Mouse (Mus musculus): ENCODE measurements around the gene Tnf. TPM values are rescaled to one million over a fixed set of nuclear protein-coding genes. Genes with fewer than 3 reads are reported as not detected.

Tnf gene
- not detected in 2 replicates for polyA plus RNA-seq (2014; fragmentation: Nextera tagmentation; extraction: Ambion mirVana)

DNA sequence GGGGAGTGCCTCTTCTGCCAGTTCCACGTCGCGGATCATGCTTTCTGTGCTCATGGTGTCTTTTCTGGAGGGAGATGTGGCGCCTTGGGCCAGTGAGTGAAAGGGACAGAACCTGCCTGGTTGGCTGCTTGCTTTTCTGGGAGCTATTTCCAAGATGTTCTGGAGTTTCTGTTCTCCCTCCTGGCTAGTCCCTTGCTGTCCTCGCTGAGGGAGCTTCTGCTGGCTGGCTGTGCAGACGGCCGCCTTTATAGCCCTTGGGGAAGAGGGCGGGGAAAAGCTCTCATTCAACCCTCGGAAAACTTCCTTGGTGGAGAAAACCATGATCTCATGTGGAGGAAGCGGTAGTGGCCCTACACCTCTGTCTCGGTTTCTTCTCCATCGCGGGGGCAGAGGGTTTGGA, at the start of gene Tnf:
Gene Tnf (minus strand): TSS at position 221 of the 400 bp plus-strand sequence.
- 44% methylated on average over 13 of the region's 13 CpGs for WGBS
- H3K4me1 ChIP-seq (ENCODE audit: control insufficient read depth, insufficient read depth, low read length): no peaks in the 10 kb centered on the region
- ATAC-seq (replicated peaks; ENCODE audit: insufficient number of reproducible peaks, low FRiP score, low TSS enrichment, low read depth) (no peak), DNase-seq (ENCODE audit: low spot score) (no peak)
- no peak within 1 kb of the TSS for H3K4me3 ChIP-seq (ENCODE audit: low read depth, low read length)
- H3K9me3 ChIP-seq (replicated peaks; ENCODE audit: control insufficient read depth, low read length): no peaks in the 10 kb centered on the region
- H3K36me3 ChIP-seq (replicated peaks; ENCODE audit: control insufficient read depth, insufficient read depth, low read depth, low read length): no peaks in the 10 kb centered on the region
- no peak within 1 kb of the TSS for H3K4me2 ChIP-seq (ENCODE audit: low read depth, low read length)
- peak within 1 kb of the TSS; percentile 18; the same call in 1 of the 2 replicates for H3K9ac ChIP-seq (replicated peaks; ENCODE audit: low read length)
- no peak within 1 kb of the TSS for H3K27ac ChIP-seq (replicated peaks; ENCODE audit: low read depth, low read length)
- H3K27me3 ChIP-seq (ENCODE audit: control insufficient read depth, insufficient read depth, low read length): peaks cover 8% of the 10 kb centered on the region

DNA sequence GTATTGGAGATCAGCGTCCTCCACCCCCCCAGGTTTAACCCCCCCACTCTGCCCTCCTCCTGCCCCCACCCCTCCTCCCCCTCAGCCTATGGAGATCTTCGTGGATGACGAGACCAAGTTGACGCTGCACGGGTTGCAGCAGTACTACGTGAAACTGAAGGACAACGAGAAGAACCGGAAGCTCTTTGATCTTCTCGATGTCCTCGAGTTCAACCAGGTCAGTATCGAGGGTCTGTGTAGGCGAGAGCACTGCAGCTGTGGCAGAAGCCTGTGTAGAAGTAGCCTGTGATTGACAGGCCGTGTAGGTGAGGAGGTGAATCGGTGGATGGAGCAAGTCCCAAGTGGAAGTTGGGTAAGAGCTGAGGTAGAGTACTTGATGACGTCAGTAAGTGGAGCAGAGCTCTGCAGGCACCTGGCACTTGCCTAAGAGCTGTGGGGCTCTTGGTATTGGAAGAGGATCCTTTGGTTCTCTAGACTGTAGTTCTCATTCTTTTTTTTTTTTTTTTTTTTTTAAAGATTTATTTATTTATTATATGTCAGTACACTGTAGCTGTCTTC, 49.4 kb upstream of the Tnf start:
- Histone ChIP-seq H3K9ac (replicated peaks; ENCODE audit: low read length) (no peak overlapping the region), H3K4me3 (ENCODE audit: low read depth, low read length) (no peak overlapping the region), H3K9me3 (replicated peaks; ENCODE audit: control insufficient read depth, low read length) (no peaks in the 10 kb centered on the region), H3K27me3 (ENCODE audit: control insufficient read depth, insufficient read depth, low read length) (no peaks in the 10 kb centered on the region), H3K4me2 (ENCODE audit: low read depth, low read length) (no peak overlapping the region), H3K4me1 (ENCODE audit: control insufficient read depth, insufficient read depth, low read length) (no peaks in the 10 kb centered on the region; the same call in 1 of the 2 replicates), H3K27ac (replicated peaks; ENCODE audit: low read depth, low read length) (no peak overlapping the region), H3K36me3 (replicated peaks; ENCODE audit: control insufficient read depth, insufficient read depth, low read depth, low read length) (peaks cover 58% of the 10 kb centered on the region)
- ATAC-seq (replicated peaks; ENCODE audit: insufficient number of reproducible peaks, low FRiP score, low TSS enrichment, low read depth) (no peak), DNase-seq (ENCODE audit: low spot score) (no peak)
- WGBS: 89% methylated on average over 15 of the region's 15 CpGs

DNA sequence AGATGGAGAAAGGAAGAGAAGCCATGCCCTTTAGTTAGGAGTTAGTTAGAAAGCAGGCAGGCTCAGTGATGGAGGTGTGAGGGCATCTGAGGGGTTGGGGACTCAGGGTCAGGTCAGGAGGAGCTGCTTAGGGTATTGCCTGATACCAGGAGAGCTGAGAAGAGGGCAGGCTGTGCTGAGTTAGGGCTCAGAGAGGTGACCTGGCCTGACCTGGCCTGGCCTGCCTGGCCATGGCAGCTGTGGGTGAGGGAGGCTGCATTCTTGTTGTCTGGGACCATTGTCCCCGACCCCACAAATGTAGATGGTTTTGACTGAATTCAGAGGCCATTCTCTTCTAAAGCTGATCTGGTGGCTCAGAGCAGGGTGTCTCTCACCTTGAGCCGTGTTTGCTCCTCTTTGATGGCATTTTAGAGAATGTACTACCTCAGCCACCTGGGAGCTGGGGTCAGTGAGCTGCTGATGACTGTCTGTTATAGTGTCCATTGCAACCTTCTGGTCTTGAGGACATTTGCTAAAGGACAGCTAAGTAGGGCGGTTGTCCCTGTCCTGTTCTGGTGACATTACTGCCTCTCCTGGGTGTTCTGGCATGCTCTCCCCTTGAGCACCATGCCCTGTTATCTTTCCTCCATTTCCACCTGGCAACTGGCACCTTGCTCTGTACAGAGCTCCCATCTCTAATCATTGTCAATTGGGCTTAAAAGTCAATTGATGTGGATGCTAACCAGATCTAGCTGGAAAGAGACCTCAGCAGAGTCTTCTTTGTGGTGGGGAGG, 48.7 kb upstream of the Tnf start:
- H3K4me1 ChIP-seq (ENCODE audit: control insufficient read depth, insufficient read depth, low read length): no peaks in the 10 kb centered on the region; the same call in none of the 2 replicates
- ATAC-seq (replicated peaks; ENCODE audit: insufficient number of reproducible peaks, low FRiP score, low TSS enrichment, low read depth) (no peak), DNase-seq (ENCODE audit: low spot score) (no peak)
- H3K9me3 ChIP-seq (replicated peaks; ENCODE audit: control insufficient read depth, low read length): no peaks in the 10 kb centered on the region
- WGBS: 89% methylated on average over 3 of the region's 3 CpGs
- H3K4me3 ChIP-seq (ENCODE audit: low read depth, low read length): no peak overlapping the region
- H3K9ac ChIP-seq (replicated peaks; ENCODE audit: low read length): no peak overlapping the region
- H3K27ac ChIP-seq (replicated peaks; ENCODE audit: low read depth, low read length): no peak overlapping the region
- H3K36me3 ChIP-seq (replicated peaks; ENCODE audit: control insufficient read depth, insufficient read depth, low read depth, low read length): peaks cover 65% of the 10 kb centered on the region
- no peaks in the 10 kb centered on the region for H3K27me3 ChIP-seq (ENCODE audit: control insufficient read depth, insufficient read depth, low read length)
- no peak overlapping the region for H3K4me2 ChIP-seq (ENCODE audit: low read depth, low read length)

DNA sequence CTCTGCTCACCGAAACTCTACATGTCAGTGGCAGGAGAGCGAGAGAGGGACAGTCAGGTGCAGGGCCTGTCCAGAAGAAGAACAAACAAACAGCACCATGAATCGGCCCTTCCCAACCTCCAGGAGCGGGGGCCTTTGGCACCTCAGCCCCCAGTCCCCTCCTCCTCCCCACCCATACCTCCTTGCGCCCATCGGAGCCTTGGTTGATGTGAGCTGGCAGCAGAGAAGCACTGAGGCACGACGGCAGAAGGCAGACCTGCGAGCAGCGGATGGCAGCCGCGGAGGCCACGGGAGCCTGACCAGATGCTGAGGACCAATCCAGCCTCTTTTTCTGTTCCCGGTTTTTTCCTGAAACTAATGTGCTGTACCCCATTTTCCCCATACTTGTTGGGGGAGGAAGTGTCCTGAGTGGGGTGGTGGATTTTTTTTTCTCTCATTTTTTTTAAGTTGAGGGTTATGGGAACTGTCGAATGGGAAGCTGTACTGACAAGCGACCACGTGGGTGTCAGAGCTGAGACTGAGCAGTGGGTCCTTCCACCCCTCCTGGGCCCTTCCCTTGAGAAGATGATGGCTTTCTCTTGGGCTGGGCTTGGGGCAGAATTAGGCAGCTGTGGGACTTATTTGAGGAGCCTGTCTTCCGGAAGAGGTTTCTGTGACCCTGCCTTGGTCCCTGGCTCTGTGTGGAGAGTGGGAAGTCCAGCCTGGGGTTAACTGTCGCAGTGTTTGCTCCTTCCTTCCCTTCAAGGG, 47.8 kb upstream of the Tnf start:
- no peak overlapping the region for H3K4me3 ChIP-seq (ENCODE audit: low read depth, low read length)
- no peak for DNase-seq (ENCODE audit: low spot score)
- peaks cover 3% of the 10 kb centered on the region for H3K4me1 ChIP-seq (ENCODE audit: control insufficient read depth, insufficient read depth, low read length)
- 91% methylated on average over 19 of the region's 19 CpGs for WGBS
- H3K9ac ChIP-seq (replicated peaks; ENCODE audit: low read length): no peak overlapping the region; the same call in 1 of the 2 replicates
- no peaks in the 10 kb centered on the region for H3K9me3 ChIP-seq (replicated peaks; ENCODE audit: control insufficient read depth, low read length)
- H3K27ac ChIP-seq (replicated peaks; ENCODE audit: low read depth, low read length): no peak overlapping the region
- no peak for ATAC-seq (replicated peaks; ENCODE audit: insufficient number of reproducible peaks, low FRiP score, low TSS enrichment, low read depth)
- no peak overlapping the region for H3K4me2 ChIP-seq (ENCODE audit: low read depth, low read length)
- H3K27me3 ChIP-seq (ENCODE audit: control insufficient read depth, insufficient read depth, low read length): no peaks in the 10 kb centered on the region
- peaks cover 71% of the 10 kb centered on the region for H3K36me3 ChIP-seq (replicated peaks; ENCODE audit: control insufficient read depth, insufficient read depth, low read depth, low read length)

DNA sequence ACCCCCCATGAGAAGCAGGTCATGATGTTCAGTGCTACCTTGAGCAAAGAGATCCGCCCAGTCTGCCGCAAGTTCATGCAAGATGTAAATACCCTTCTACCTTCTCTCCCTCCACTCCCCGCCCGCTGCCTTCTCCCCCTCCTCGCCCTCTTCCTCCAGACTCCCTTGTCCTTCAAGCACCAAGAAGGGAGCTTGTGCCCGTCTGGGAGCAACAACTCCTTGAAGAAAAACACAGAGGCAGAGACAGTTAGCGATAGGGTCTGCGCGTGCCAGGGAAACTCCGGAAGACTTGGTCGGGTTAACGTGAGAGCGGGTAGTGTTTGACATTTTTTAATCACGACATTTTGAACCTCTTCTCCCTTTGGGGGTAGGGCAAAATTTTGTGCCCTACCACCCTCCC, 47.2 kb upstream of the Tnf start:
- Histone ChIP-seq H3K9ac (replicated peaks; ENCODE audit: low read length) (no peak overlapping the region), H3K36me3 (replicated peaks; ENCODE audit: control insufficient read depth, insufficient read depth, low read depth, low read length) (peaks cover 75% of the 10 kb centered on the region), H3K27me3 (ENCODE audit: control insufficient read depth, insufficient read depth, low read length) (no peaks in the 10 kb centered on the region), H3K9me3 (replicated peaks; ENCODE audit: control insufficient read depth, low read length) (no peaks in the 10 kb centered on the region), H3K4me2 (ENCODE audit: low read depth, low read length) (no peak overlapping the region), H3K4me3 (ENCODE audit: low read depth, low read length) (no peak overlapping the region), H3K4me1 (ENCODE audit: control insufficient read depth, insufficient read depth, low read length) (peaks cover 5% of the 10 kb centered on the region), H3K27ac (replicated peaks; ENCODE audit: low read depth, low read length) (no peak overlapping the region)
- 88% methylated on average over 14 of the region's 14 CpGs for WGBS
- no peak for ATAC-seq (replicated peaks; ENCODE audit: insufficient number of reproducible peaks, low FRiP score, low TSS enrichment, low read depth)
- no peak for DNase-seq (ENCODE audit: low spot score)

DNA sequence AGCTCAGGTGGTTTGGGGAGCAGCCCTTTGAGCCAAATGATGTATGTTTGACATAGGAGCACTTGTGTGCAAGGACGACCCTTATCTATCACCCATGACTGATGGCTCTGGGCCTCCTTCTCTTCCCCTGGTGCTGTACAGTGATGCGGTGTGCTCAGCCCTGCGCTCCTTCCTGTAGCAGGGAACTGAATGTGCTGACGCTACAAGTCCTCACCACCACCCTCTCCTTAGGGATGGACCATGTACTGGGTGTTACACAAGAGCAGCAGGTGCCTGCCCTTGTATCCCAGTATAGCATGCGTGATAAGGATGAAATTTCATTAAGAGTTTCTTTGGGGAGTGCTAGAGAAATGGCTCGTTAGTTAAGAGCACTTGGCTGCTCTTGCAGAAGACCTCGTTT, 45.3 kb upstream of the Tnf start:
- no peak overlapping the region for H3K4me3 ChIP-seq (ENCODE audit: low read depth, low read length)
- no peak overlapping the region for H3K27ac ChIP-seq (replicated peaks; ENCODE audit: low read depth, low read length)
- no peaks in the 10 kb centered on the region for H3K27me3 ChIP-seq (ENCODE audit: control insufficient read depth, insufficient read depth, low read length)
- no peaks in the 10 kb centered on the region for H3K9me3 ChIP-seq (replicated peaks; ENCODE audit: control insufficient read depth, low read length)
- H3K9ac ChIP-seq (replicated peaks; ENCODE audit: low read length): 0 out of 2 replicates have a peak overlapping the region, but pooled peaks have one; percentile 11
- H3K36me3 ChIP-seq (replicated peaks; ENCODE audit: control insufficient read depth, insufficient read depth, low read depth, low read length): peaks cover 60% of the 10 kb centered on the region
- no peak for ATAC-seq (replicated peaks; ENCODE audit: insufficient number of reproducible peaks, low FRiP score, low TSS enrichment, low read depth)
- peaks cover 5% of the 10 kb centered on the region for H3K4me1 ChIP-seq (ENCODE audit: control insufficient read depth, insufficient read depth, low read length)
- no peak for DNase-seq (ENCODE audit: low spot score)
- H3K4me2 ChIP-seq (ENCODE audit: low read depth, low read length): no peak overlapping the region
- WGBS: 89% methylated on average over 7 of the region's 7 CpGs

DNA sequence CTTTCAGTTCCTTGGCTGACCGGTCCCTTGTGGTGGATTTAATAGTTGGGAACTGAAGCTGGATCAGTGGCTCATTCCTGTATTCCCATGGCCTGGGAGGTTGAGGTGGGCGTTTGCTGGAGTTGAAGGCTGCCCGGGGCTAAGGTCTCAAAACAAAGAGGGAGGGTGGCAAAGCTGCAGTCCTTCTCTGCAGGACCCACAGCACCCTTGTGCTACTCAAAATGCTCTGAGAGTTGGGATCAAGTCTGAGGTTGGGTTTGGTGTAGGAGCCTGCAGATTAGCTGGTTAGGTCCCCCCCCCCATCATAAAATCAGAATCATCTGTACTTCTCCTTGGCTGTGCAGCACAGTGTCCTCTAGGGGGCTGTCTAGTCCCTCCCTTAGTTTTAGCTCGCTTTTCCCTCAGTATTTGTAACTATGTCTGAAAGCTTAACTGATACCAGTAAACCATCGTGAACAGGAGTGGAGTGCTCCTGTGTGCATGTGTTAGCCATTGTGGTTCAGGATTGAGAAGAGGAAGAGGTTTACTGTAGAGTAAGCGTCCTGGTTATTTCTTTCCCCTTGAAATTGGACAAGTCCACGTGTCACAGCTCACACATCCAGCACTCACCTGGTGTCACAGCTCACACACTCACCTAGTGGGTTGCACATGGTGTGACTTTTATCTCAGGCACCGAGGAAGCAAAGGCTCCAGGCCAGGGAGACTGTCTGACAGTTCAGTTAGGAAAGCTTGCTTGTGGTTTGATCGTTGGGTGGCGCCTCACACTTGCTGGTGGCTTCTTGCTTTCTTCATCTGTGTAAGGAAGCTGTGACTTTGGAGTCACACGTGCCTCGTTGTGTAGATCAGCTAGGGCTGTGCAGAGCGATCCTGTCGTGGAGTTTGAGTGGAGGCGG, 44.2 kb upstream of the Tnf start:
- no peak for ATAC-seq (replicated peaks; ENCODE audit: insufficient number of reproducible peaks, low FRiP score, low TSS enrichment, low read depth)
- Histone ChIP-seq H3K4me2 (ENCODE audit: low read depth, low read length) (no peak overlapping the region; the same call in 1 of the 2 replicates), H3K27ac (replicated peaks; ENCODE audit: low read depth, low read length) (no peak overlapping the region), H3K4me1 (ENCODE audit: control insufficient read depth, insufficient read depth, low read length) (peaks cover 5% of the 10 kb centered on the region), H3K4me3 (ENCODE audit: low read depth, low read length) (no peak overlapping the region), H3K36me3 (replicated peaks; ENCODE audit: control insufficient read depth, insufficient read depth, low read depth, low read length) (peaks cover 53% of the 10 kb centered on the region), H3K27me3 (ENCODE audit: control insufficient read depth, insufficient read depth, low read length) (no peaks in the 10 kb centered on the region), H3K9me3 (replicated peaks; ENCODE audit: control insufficient read depth, low read length) (no peaks in the 10 kb centered on the region), H3K9ac (replicated peaks; ENCODE audit: low read length) (no peak overlapping the region)
- DNase-seq (ENCODE audit: low spot score): peak; percentile 55
- WGBS: 86% methylated on average over 15 of the region's 15 CpGs
